In the genomic region with DNA sequence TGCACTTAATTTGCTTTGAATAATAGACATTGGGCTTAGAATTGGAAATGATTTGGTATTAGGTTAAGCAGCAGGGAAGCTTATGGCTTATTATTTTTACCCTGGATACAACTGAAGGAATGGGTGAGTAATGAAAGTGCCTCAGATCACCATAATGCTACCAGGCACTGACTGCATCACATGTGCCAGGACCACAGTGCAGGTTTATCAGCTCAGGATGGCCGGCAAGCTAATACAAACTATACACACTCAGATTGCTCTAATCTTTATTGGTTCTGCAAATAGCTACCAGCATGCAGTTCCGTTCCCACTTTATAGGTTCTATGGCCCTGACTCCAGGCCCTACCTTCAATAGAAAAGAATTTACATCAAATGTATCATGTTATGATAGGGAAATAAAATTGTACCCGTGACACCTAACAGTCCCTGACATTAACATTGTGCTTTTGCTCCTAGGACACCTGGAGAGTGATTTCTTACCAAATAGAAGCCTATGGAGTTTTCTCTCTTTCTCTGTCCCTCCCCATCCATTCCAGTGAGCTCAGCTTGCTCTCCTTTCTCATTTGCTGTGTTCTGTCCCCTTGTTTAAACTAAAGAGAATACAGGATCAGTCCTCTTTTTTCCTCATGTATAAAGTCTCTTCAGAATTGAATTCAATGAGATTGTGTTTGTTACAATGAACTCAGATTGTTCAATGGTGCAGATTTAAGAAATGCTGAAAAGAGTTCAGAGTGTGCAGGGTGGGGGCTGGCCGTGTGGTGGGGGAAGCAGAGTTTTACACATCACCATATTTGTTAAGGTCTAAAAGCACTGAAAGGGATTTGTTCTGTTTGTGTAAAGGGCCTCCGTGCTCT, we compare ENCODE assay signal across 18 mouse cellular contexts.
A peak's percentile ranks its signal among the peaks of the same experiment; 100 is the strongest.
DNase-seq lines count a peak whose midpoint lies in the region; ATAC-seq and TF ChIP-seq lines count a peak whose summit lies in the region.
"Had no signal": no experiment of that assay in that cellular context is flagged by ENCODE, and none has a peak within 500 bp of the region (broad histone marks: within the 10 kb centered on the region; RNA-seq: fewer than 3 reads in every experiment).

No protein-coding gene starts in this region.

- no peak overlapping the region for H3K4me3 ChIP-seq in hindbrain, embryonic 11.5 days (ENCODE audit: low read depth, low read length)
- H3K4me3 ChIP-seq in hindbrain, postnatal 0 days (ENCODE audit: low read length) = no peak overlapping the region
- no peak overlapping the region for H3K4me3 ChIP-seq in stomach, embryonic 14.5 days (ENCODE audit: low read depth, low read length)
- H3K4me3 ChIP-seq in stomach, postnatal 0 days (ENCODE audit: low read depth, low read length) = no peak overlapping the region
- no peak overlapping the region for H3K4me3 ChIP-seq in intestine, embryonic 15.5 days (replicated peaks)
- H3K4me3 ChIP-seq in heart, embryonic 12.5 days = no peak overlapping the region
- H3K4me3 ChIP-seq: embryonic facial prominence, embryonic 13.5 days; heart, embryonic 15.5 days; kidney, embryonic 15.5 days; liver, embryonic 13.5 days; myocyte had no signal

- no peak for TF ChIP-seq CTCF in hindbrain, postnatal 0 days (IDR thresholded peaks at IDR 0.05; ENCODE audit: low read depth)
- no peak for TF ChIP-seq CTCF in stomach, postnatal 0 days (IDR thresholded peaks at IDR 0.05; ENCODE audit: low read depth)

- H3K27ac ChIP-seq in hindbrain, embryonic 11.5 days (ENCODE audit: low read depth, low read length) = peak overlapping the region; percentile 7; the same call in 1 of the 2 replicates
- H3K27ac ChIP-seq in hindbrain, postnatal 0 days = no peak overlapping the region
- peak overlapping the region; percentile 62 for H3K27ac ChIP-seq in stomach, embryonic 14.5 days (ENCODE audit: low read length)
- no peak overlapping the region for H3K27ac ChIP-seq in stomach, postnatal 0 days (replicated peaks)
- H3K27ac ChIP-seq in intestine, embryonic 15.5 days = no peak overlapping the region
- H3K27ac ChIP-seq in heart, embryonic 12.5 days (ENCODE audit: poor library complexity, severe bottlenecking) = no peak overlapping the region
- H3K27ac ChIP-seq: embryonic facial prominence, embryonic 13.5 days; heart, embryonic 15.5 days; kidney, embryonic 15.5 days; liver, embryonic 13.5 days had no signal

- 69% methylated on average over 5 of the region's 5 CpGs for WGBS in hindbrain, embryonic 11.5 days
- 51% methylated on average over 5 of the region's 5 CpGs for WGBS in hindbrain, postnatal 0 days
- WGBS in stomach, embryonic 14.5 days = 40% methylated on average over 5 of the region's 5 CpGs
- 32% methylated on average over 5 of the region's 5 CpGs for WGBS in stomach, postnatal 0 days
- WGBS in intestine, embryonic 15.5 days = 45% methylated on average over 5 of the region's 5 CpGs
- WGBS in heart, embryonic 12.5 days = 65% methylated on average over 5 of the region's 5 CpGs

- H3K4me2 ChIP-seq in hindbrain, embryonic 11.5 days (replicated peaks; ENCODE audit: low read depth, low read length) = no peak overlapping the region
- H3K4me2 ChIP-seq in hindbrain, postnatal 0 days (ENCODE audit: low read depth, low read length) = no peak overlapping the region
- H3K4me2 ChIP-seq in stomach, embryonic 14.5 days (replicated peaks; ENCODE audit: low read depth, low read length) = no peak overlapping the region
- H3K4me2 ChIP-seq in stomach, postnatal 0 days (replicated peaks; ENCODE audit: low read depth) = no peak overlapping the region
- no peak overlapping the region for H3K4me2 ChIP-seq in intestine, embryonic 15.5 days (replicated peaks)
- H3K4me2 ChIP-seq in heart, embryonic 12.5 days = no peak overlapping the region
- H3K4me2 ChIP-seq: embryonic facial prominence, embryonic 13.5 days; heart, embryonic 15.5 days; kidney, embryonic 15.5 days; liver, embryonic 13.5 days had no signal

- H3K4me1 ChIP-seq in hindbrain, embryonic 11.5 days (replicated peaks; ENCODE audit: control insufficient read depth, insufficient read depth, low read length) = no peaks in the 10 kb centered on the region
- no peaks in the 10 kb centered on the region for H3K4me1 ChIP-seq in hindbrain, postnatal 0 days (ENCODE audit: insufficient read depth, low read length)
- peaks cover 10% of the 10 kb centered on the region for H3K4me1 ChIP-seq in stomach, embryonic 14.5 days (ENCODE audit: control insufficient read depth, insufficient read depth, low read length)
- H3K4me1 ChIP-seq in stomach, postnatal 0 days (replicated peaks; ENCODE audit: control insufficient read depth, insufficient read depth) = no peaks in the 10 kb centered on the region
- no peaks in the 10 kb centered on the region for H3K4me1 ChIP-seq in intestine, embryonic 15.5 days (replicated peaks)
- no peaks in the 10 kb centered on the region for H3K4me1 ChIP-seq in heart, embryonic 12.5 days (replicated peaks)
- H3K4me1 ChIP-seq: embryonic facial prominence, embryonic 13.5 days; heart, embryonic 15.5 days; kidney, embryonic 15.5 days; liver, embryonic 13.5 days had no signal

- H3K27me3 ChIP-seq in hindbrain, embryonic 11.5 days (ENCODE audit: control insufficient read depth, insufficient read depth, low read length) = no peaks in the 10 kb centered on the region
- H3K27me3 ChIP-seq in hindbrain, postnatal 0 days (ENCODE audit: insufficient read depth, low read length) = no peaks in the 10 kb centered on the region
- H3K27me3 ChIP-seq in stomach, embryonic 14.5 days (ENCODE audit: control insufficient read depth, insufficient read depth, low read length) = no peaks in the 10 kb centered on the region
- no peaks in the 10 kb centered on the region for H3K27me3 ChIP-seq in stomach, postnatal 0 days (ENCODE audit: control insufficient read depth, insufficient read depth, low read length)
- no peaks in the 10 kb centered on the region for H3K27me3 ChIP-seq in intestine, embryonic 15.5 days (replicated peaks)
- H3K27me3 ChIP-seq in heart, embryonic 12.5 days (replicated peaks) = no peaks in the 10 kb centered on the region
- H3K27me3 ChIP-seq: embryonic facial prominence, embryonic 13.5 days; heart, embryonic 15.5 days; kidney, embryonic 15.5 days; liver, embryonic 13.5 days had no signal

- DNase-seq in hindbrain, embryonic 11.5 days (ENCODE audit: low spot score) = no peak
- DNase-seq in hindbrain, postnatal 0 days (ENCODE audit: low spot score) = no peak
- DNase-seq in stomach, postnatal 0 days (ENCODE audit: low spot score) = no peak
- DNase-seq in ovary, postnatal 36 days (ENCODE audit: low spot score) = no peak
- DNase-seq in layer of hippocampus, postnatal 36 days = no peak
- DNase-seq: cerebellum, adult 9-10 months; heart, adult 18-20 months; liver, embryonic 13.5 days; thymus, postnatal 36 days had no signal

- ATAC-seq in hindbrain, embryonic 11.5 days (ENCODE audit: low FRiP score) = peak; percentile 67; the same call in 1 of the 2 replicates
- no peak for ATAC-seq in hindbrain, postnatal 0 days
- ATAC-seq in stomach, embryonic 14.5 days (ENCODE audit: insufficient number of reproducible peaks, insufficient read depth, low FRiP score, low read depth) = peak; percentile 58; the same call in 1 of the 2 replicates
- no peak; the same call in 1 of the 2 replicates for ATAC-seq in stomach, postnatal 0 days (ENCODE audit: low FRiP score, low TSS enrichment)
- ATAC-seq in intestine, embryonic 15.5 days = peak; percentile 77
- no peak for ATAC-seq in heart, embryonic 12.5 days (ENCODE audit: insufficient number of reproducible peaks, low FRiP score)
- ATAC-seq: CD4-positive, CD25-positive, alpha-beta regulatory T cell, adult 4 months had no signal

- no peak for TF ChIP-seq EP300 in stomach, postnatal 0 days (optimal IDR thresholded peaks at IDR 0.05)

- H3K9ac ChIP-seq in hindbrain, embryonic 11.5 days (ENCODE audit: low read depth, low read length) = no peak overlapping the region
- no peak overlapping the region for H3K9ac ChIP-seq in hindbrain, postnatal 0 days (replicated peaks; ENCODE audit: low read length)
- no peak overlapping the region for H3K9ac ChIP-seq in stomach, embryonic 14.5 days (replicated peaks; ENCODE audit: low read depth, low read length)
- no peak overlapping the region for H3K9ac ChIP-seq in stomach, postnatal 0 days (ENCODE audit: low read length)
- H3K9ac ChIP-seq in intestine, embryonic 15.5 days = no peak overlapping the region
- H3K9ac ChIP-seq in heart, embryonic 12.5 days = no peak overlapping the region
- H3K9ac ChIP-seq: embryonic facial prominence, embryonic 13.5 days; heart, embryonic 15.5 days; kidney, embryonic 15.5 days; liver, embryonic 13.5 days had no signal

- no peaks in the 10 kb centered on the region for H3K36me3 ChIP-seq in hindbrain, embryonic 11.5 days (ENCODE audit: control insufficient read depth, insufficient read depth, low read length)
- no peaks in the 10 kb centered on the region for H3K36me3 ChIP-seq in hindbrain, postnatal 0 days (ENCODE audit: insufficient read depth, low read length)
- H3K36me3 ChIP-seq in stomach, embryonic 14.5 days (ENCODE audit: control insufficient read depth, insufficient read depth, low read length) = no peaks in the 10 kb centered on the region
- H3K36me3 ChIP-seq in stomach, postnatal 0 days (ENCODE audit: control insufficient read depth, insufficient read depth, low read length) = no peaks in the 10 kb centered on the region
- no peaks in the 10 kb centered on the region for H3K36me3 ChIP-seq in intestine, embryonic 15.5 days
- no peaks in the 10 kb centered on the region for H3K36me3 ChIP-seq in heart, embryonic 12.5 days
- H3K36me3 ChIP-seq: embryonic facial prominence, embryonic 13.5 days; G1E; heart, embryonic 15.5 days; kidney, embryonic 15.5 days; liver, embryonic 13.5 days had no signal

- no peaks in the 10 kb centered on the region for H3K9me3 ChIP-seq in hindbrain, embryonic 11.5 days (ENCODE audit: control insufficient read depth, low read length)
- H3K9me3 ChIP-seq in hindbrain, postnatal 0 days (ENCODE audit: low read length) = no peaks in the 10 kb centered on the region
- H3K9me3 ChIP-seq in stomach, embryonic 14.5 days (ENCODE audit: control insufficient read depth, low read depth, low read length) = no peaks in the 10 kb centered on the region
- no peaks in the 10 kb centered on the region for H3K9me3 ChIP-seq in stomach, postnatal 0 days (ENCODE audit: control insufficient read depth, low read length)
- H3K9me3 ChIP-seq in intestine, embryonic 15.5 days = no peaks in the 10 kb centered on the region
- H3K9me3 ChIP-seq in heart, embryonic 12.5 days (replicated peaks) = no peaks in the 10 kb centered on the region
- H3K9me3 ChIP-seq: embryonic facial prominence, embryonic 13.5 days; G1E; heart, embryonic 15.5 days; kidney, embryonic 15.5 days; liver, embryonic 13.5 days had no signal

Comparison
In these comparisons a context has a peak if more than half of its experiments do, and no peak if none do; other contexts are left out.
1. ATAC-seq: peak in hindbrain, embryonic 11.5 days (single experiment), stomach, embryonic 14.5 days (single experiment) and intestine, embryonic 15.5 days (single experiment); none in hindbrain, postnatal 0 days (single experiment), stomach, postnatal 0 days (single experiment) and heart, embryonic 12.5 days (single experiment).
2. H3K27ac ChIP-seq: peak in hindbrain, embryonic 11.5 days (single experiment) and stomach, embryonic 14.5 days (single experiment); none in hindbrain, postnatal 0 days (single experiment), stomach, postnatal 0 days (single experiment), intestine, embryonic 15.5 days (single experiment) and heart, embryonic 12.5 days (single experiment).